Mouse (Mus musculus) neural tube, embryonic 13.5 days (tissue): Measurements from ENCODE around the gene Tmem120b. TPM values are rescaled to one million over a fixed set of nuclear protein-coding genes. Genes with fewer than 3 reads are reported as not detected.

Experiments
- ATAC-seq: fragments of 200-750 bp; cut with Nextera tagmentation; 2 replicates; pipeline ENCODE4 v1.8.0; 2017; ENCODE audit warnings: low read depth, mild to moderate bottlenecking, moderate TSS enrichment, moderate library complexity
- H3K27ac ChIP-seq: fragments of 300-500 bp; sonication (generic); replicated peaks from 2 replicates; pipeline ENCODE4 v1.5.1; 2015; ENCODE audit warnings: moderate library complexity, mild to moderate bottlenecking, inconsistent platforms
- H3K27me3 ChIP-seq: fragments of 300-500 bp; sonication (generic); 2 replicates; pipeline ENCODE4 v1.6.1; 2015; ENCODE audit warnings: mild to moderate bottlenecking, inconsistent platforms
- H3K36me3 ChIP-seq: fragments of 300-500 bp; sonication (generic); 2 replicates; pipeline ENCODE4 v1.6.1; 2015; ENCODE audit warnings: mild to moderate bottlenecking, inconsistent platforms
- H3K4me1 ChIP-seq: fragments of 300-500 bp; sonication (generic); replicated peaks from 2 replicates; pipeline ENCODE4 v1.6.1; 2015; ENCODE audit warnings: inconsistent platforms
- H3K4me2 ChIP-seq: fragments of 300-500 bp; sonication (generic); 2 replicates; pipeline ENCODE4 v1.6.1; 2015; ENCODE audit warnings: inconsistent platforms, mild to moderate bottlenecking, moderate library complexity
- H3K4me3 ChIP-seq: fragments of 300-500 bp; sonication (generic); 2 replicates; pipeline ENCODE4 v1.5.1; 2015; ENCODE audit warnings: mild to moderate bottlenecking, inconsistent platforms
- H3K9ac ChIP-seq: fragments of 300-500 bp; sonication (generic); 2 replicates; pipeline ENCODE4 v1.6.1; 2015; ENCODE audit warnings: moderate library complexity, mild to moderate bottlenecking, inconsistent platforms
- H3K9me3 ChIP-seq: fragments of 300-500 bp; sonication (generic); 2 replicates; pipeline ENCODE4 v1.6.1; 2016; ENCODE audit warnings: inconsistent platforms
- WGBS: fragments of 180-500 bp; shearing (Covaris S2); methylation state at CpG from one replicate; pipeline ENCODE4 v1.1.7; 2015; 5-methylcytosine and 5-hydroxymethylcytosine counted together
- polyA plus RNA-seq: library from polyadenylated mRNA; unstranded; fragments of >200 nt; fragmentation: Nextera tagmentation; extraction: Ambion mirVana; gene quantifications from 2 replicates; pipeline ENCODE4 v1.2.1, GENCODE M21; 2015

Tmem120b gene
- polyA plus RNA-seq, 1 experiment from 2014 or later = 20.5 TPM

GRCm38 (mm10) chr5:123159446-123159845 is 91.2 kb downstream of the Tmem120b start:
- WGBS = 96% methylated on average over 4 of the region's 4 CpGs
- Histone ChIP-seq H3K4me2 (no peak overlapping the region), H3K36me3 (peaks cover 88% of the 10 kb centered on the region), H3K4me3 (no peak overlapping the region), H3K9me3 (no peaks in the 10 kb centered on the region), H3K4me1 (no peaks in the 10 kb centered on the region), H3K9ac (no peak overlapping the region), H3K27ac (no peak overlapping the region), H3K27me3 (no peaks in the 10 kb centered on the region)
- no peak for ATAC-seq

DNA sequence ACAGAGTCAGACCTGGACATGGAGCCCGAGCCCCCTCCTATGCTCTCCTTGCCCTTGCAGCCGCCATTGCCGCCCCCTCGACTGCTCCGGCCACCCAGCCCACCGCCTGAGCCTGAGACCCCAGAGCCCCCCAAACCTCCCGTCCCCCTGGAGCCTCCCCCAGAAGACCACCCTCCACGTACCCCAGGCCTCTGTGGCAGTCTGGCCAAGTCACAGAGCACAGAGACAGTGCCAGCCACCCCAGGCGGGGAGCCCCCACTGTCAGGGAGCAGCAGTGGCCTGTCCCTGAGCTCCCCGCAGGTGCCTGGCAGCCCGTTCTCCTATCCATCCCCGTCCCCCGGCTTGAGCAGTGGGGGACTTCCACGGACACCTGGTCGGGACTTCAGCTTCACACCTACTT is 91.7 kb downstream of the Tmem120b start:
- H3K9me3 ChIP-seq = no peaks in the 10 kb centered on the region
- H3K9ac ChIP-seq = no peak overlapping the region
- no peaks in the 10 kb centered on the region for H3K27me3 ChIP-seq
- no peak for ATAC-seq
- WGBS = 95% methylated on average over 15 of the region's 15 CpGs
- H3K4me2 ChIP-seq = no peak overlapping the region
- no peak overlapping the region for H3K4me3 ChIP-seq
- peaks cover 88% of the 10 kb centered on the region for H3K36me3 ChIP-seq
- H3K27ac ChIP-seq = no peak overlapping the region
- no peaks in the 10 kb centered on the region for H3K4me1 ChIP-seq

- H3K4me1 ChIP-seq = no peaks in the 10 kb centered on the region
- H3K9me3 ChIP-seq = no peaks in the 10 kb centered on the region
- no peak overlapping the region for H3K9ac ChIP-seq
- H3K36me3 ChIP-seq = peaks cover 86% of the 10 kb centered on the region
- 91% methylated on average over 15 of the region's 15 CpGs for WGBS
- H3K27ac ChIP-seq = no peak overlapping the region
- no peaks in the 10 kb centered on the region for H3K27me3 ChIP-seq
- no peak for ATAC-seq
- H3K4me3 ChIP-seq = no peak overlapping the region
- H3K4me2 ChIP-seq = no peak overlapping the region
These were observed 92.1 kb downstream of the Tmem120b start for GRCm38 (mm10) chr5:123160341-123160740.

DNA sequence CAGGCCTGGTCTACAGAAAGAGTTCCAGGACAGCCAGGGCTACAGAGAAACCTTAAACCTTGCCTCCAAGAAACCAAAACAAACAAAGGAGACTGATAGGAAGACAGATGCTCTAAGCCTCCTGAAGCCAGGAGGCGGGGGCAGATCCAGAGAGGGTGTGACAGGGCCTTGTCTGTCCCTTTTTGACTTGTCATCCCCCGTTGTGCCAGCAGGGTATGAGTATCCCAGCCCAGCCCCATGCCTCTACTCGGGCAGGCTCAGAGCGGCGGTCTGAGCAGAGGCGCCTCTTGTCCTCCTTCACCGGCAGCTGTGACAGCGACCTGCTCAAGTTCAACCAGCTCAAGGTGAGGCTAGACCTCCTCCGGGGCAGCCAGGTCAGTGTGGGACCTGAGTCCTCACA is 94.7 kb downstream of the Tmem120b start:
- no peaks in the 10 kb centered on the region for H3K9me3 ChIP-seq
- no peaks in the 10 kb centered on the region for H3K27me3 ChIP-seq
- no peak overlapping the region for H3K27ac ChIP-seq
- H3K4me2 ChIP-seq = no peak overlapping the region
- WGBS = 77% methylated on average over 9 of the region's 9 CpGs
- H3K36me3 ChIP-seq = peaks cover 88% of the 10 kb centered on the region
- no peak overlapping the region for H3K4me3 ChIP-seq
- ATAC-seq = no peak
- no peaks in the 10 kb centered on the region for H3K4me1 ChIP-seq
- H3K9ac ChIP-seq = no peak overlapping the region

- H3K27me3 ChIP-seq = no peaks in the 10 kb centered on the region
- H3K27ac ChIP-seq = no peak overlapping the region
- H3K4me3 ChIP-seq = no peak overlapping the region
- WGBS = 90% methylated on average over 10 of the region's 10 CpGs
- H3K36me3 ChIP-seq = peaks cover 53% of the 10 kb centered on the region
- H3K9me3 ChIP-seq = no peaks in the 10 kb centered on the region
- no peak overlapping the region for H3K4me2 ChIP-seq
- H3K4me1 ChIP-seq = peaks cover 11% of the 10 kb centered on the region; the same call in 1 of the 2 replicates
- H3K9ac ChIP-seq = no peak overlapping the region
- ATAC-seq = no peak
These were observed 98.2 kb downstream of the Tmem120b start for GRCm38 (mm10) chr5:123166437-123166836.

Other genes with a start within 250 kb of the Tmem120b start
- 457 and 480 TPM in 2 replicates for gene Anapc5, start 247.1 kb upstream of the Tmem120b start, polyA plus RNA-seq
- gene Rnf34, start 218.4 kb upstream of the Tmem120b start, polyA plus RNA-seq = 45.0 and 57.1 TPM in 2 replicates
- 91.7 and 95.0 TPM in 2 replicates for gene Kdm2b, start 78.6 kb upstream of the Tmem120b start, polyA plus RNA-seq
- gene Orai1, start 53.3 kb upstream of the Tmem120b start, polyA plus RNA-seq = 12.9 and 13.1 TPM in 2 replicates
- gene Morn3, start 21.4 kb upstream of the Tmem120b start, polyA plus RNA-seq = 0.67 and 1.0 TPM in 2 replicates
- gene Rhof, start 64.3 kb downstream of the Tmem120b start, polyA plus RNA-seq = 4.2 and 4.4 TPM in 2 replicates
- gene Setd1b, start 73.8 kb downstream of the Tmem120b start, polyA plus RNA-seq = 11.5 and 13.1 TPM in 2 replicates
- gene Psmd9, start 101.0 kb downstream of the Tmem120b start, polyA plus RNA-seq = 66.9 and 67.9 TPM in 2 replicates
- gene Hpd, start 114.3 kb downstream of the Tmem120b start, polyA plus RNA-seq = not detected in 2 replicates
- gene Wdr66, start 183.7 kb downstream of the Tmem120b start, polyA plus RNA-seq = 1.8 and 2.4 TPM in 2 replicates